Mouse (Mus musculus) thymus, postnatal 36 days (tissue): ENCODE data around the gene Arfip2.
A peak's percentile ranks its signal among the peaks of the same experiment; 100 is the strongest.

ENCODE experiments used
- DNase-seq, 2 experiments: peaks; one replicate each; pipeline ENCODE4 v3.0.0; 2022; ENCODE audit warnings: mixed read lengths in 2 of 2

The Arfip2 gene

DNA sequence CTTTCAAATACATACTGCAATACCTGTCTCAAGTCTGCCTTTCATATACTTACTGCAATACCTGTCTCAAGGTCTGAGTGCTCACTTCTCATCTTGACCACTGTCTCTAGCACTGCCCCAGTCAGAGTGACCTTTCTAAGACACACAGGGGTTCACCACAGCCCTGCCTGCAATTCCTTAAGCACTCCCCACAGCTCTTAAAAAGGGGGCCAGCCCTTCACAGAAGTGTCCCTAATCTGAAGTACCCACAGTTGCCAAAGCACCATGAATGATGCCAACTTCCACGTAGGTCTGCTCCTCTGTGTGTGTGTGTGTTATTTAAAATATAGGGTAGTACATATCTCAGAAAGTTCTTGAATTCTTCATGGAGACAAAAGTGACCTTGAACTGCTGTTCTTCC is 28.4 kb downstream of the Arfip2 start:
- DNase-seq: no peak

DNA sequence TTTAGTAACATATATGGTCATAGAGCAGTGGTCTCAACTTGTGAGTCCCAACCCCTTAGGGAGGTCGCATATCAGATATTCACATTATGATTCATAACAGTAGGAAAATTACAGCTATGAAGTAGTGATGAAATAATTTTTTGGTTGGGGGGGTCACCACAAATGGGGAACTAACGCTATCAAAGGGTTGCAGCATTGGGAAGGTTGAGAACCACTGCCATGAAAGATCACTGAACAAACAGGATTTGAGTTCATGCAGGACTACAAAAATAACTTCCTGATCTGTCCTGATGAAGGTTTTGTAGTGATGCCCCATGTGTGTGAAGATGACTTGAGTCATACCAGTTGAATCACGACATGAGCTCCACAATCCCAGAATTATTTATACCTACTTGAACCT is 31.7 kb downstream of the Arfip2 start:
- DNase-seq: no peak

DNA sequence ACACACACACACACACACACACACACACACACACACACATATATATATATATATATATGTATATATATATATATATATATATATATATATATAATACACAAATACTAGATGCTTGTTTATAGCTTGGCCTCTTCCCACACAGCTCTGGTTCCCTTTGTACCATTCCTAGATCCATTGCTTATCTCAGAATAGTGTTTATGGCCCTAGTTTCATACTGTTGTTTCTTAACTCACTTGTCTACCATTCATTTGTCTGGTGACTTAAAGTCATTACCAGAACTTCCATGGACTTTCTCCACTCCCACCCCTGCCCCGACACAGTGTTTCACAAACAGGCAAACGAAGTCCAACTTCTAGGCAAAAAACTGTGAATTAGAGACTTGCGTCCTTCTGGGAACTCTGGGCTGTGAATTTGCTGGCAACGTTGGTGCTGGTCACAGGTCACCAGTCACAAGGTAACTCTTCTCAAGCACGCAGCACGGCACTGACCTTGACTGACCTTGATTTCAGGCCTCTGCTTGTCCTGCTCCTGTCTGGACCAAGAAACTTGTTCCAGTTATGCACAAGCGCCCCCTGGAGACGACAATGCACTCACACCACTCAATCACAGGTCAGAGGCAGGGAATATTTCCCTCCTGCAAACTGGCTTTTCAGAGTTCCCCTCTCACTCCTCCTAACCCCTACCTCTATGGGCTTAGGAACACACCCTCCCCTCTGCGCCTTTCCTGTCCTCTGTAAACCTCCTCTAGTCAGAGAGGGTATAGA is 37.2 kb downstream of the Arfip2 start:
- DNase-seq: peak; percentile 41 to 45

DNA sequence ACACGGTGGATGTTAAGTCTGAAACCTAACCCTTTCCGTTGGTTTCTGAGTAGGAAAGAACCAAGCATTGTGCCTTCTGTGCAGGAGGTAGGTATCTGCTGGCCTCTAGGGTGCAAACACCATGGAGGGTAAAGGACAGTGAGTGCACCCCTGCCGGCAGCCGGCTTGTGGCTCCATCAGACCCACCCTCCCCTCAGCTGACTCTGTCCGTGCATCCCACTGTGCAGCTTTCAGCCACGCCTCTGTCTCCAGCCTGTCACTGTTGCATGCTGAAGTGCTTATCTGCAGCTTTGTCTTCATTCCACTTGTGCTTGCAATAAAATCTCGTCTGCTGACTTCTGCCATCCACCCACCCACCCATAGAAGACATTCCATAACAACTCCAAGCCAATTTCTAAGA is 50.1 kb downstream of the Arfip2 start:
- DNase-seq: no peak

- DNase-seq: no peak
These were observed 51.8 kb downstream of the Arfip2 start for GRCm38 (mm10) chr7:105588325-105588912.
